Mouse (Mus musculus): Measurements from ENCODE around the gene Inpp5b. TPM values are rescaled to one million over a fixed set of nuclear protein-coding genes. Genes with fewer than 3 reads are reported as not detected.
"Not testable (repeated sequence)": the region's sequence is repeated elsewhere in the genome, so short reads cannot be mapped to it uniquely, and the experiment has no call there.

The Inpp5b gene
- total RNA-seq, 4 experiments from 2014 or later: 45.2 to 60.9 (median 49.3) TPM

- no peak for DNase-seq (ENCODE audit: low spot score in 2 of 2)
Measured at GRCm38 (mm10) chr4:124709961-124710446, 31.6 kb upstream of the Inpp5b start.

- no peak for DNase-seq (ENCODE audit: low spot score in 2 of 2)
Measured at GRCm38 (mm10) chr4:124710776-124711291, 30.8 kb upstream of the Inpp5b start.

- DNase-seq (ENCODE audit: low spot score in 2 of 2): no peak
Measured at GRCm38 (mm10) chr4:124712618-124713017, 29.0 kb upstream of the Inpp5b start.

GRCm38 (mm10) chr4:124713850-124714249 is 27.8 kb upstream of the Inpp5b start:
- DNase-seq (ENCODE audit: low spot score in 2 of 2): not testable (repeated sequence)

- DNase-seq (ENCODE audit: low spot score in 2 of 2): peak; percentile 92 to 95
Measured at GRCm38 (mm10) chr4:124714545-124715481, 26.8 kb upstream of the Inpp5b start, which contains the start of gene Sf3a3. Sf3a3 (plus strand) TSS chr4:124714776.

- DNase-seq (ENCODE audit: low spot score in 2 of 2): no peak
Measured at GRCm38 (mm10) chr4:124719101-124719500, 22.5 kb upstream of the Inpp5b start.

- DNase-seq (ENCODE audit: low spot score in 2 of 2): no peak
Measured at GRCm38 (mm10) chr4:124726121-124726520, 15.5 kb upstream of the Inpp5b start.

- DNase-seq (ENCODE audit: low spot score in 2 of 2): no peak
Measured at GRCm38 (mm10) chr4:124736952-124737351, 4.7 kb upstream of the Inpp5b start.

GRCm38 (mm10) chr4:124737486-124737885 is 4.2 kb upstream of the Inpp5b start:
- DNase-seq (ENCODE audit: low spot score in 2 of 2): no peak

- DNase-seq (ENCODE audit: low spot score in 2 of 2): no peak
Measured at GRCm38 (mm10) chr4:124738013-124738412, 3.6 kb upstream of the Inpp5b start.

- DNase-seq (ENCODE audit: low spot score in 2 of 2): no peak
Measured at GRCm38 (mm10) chr4:124738783-124739182, 2.9 kb upstream of the Inpp5b start.

- peak in 1 of 2 experiments; percentile 44 for DNase-seq (ENCODE audit: low spot score in 2 of 2)
Measured at GRCm38 (mm10) chr4:124742839-124743238, 1.2 kb downstream of the Inpp5b start.

- DNase-seq (ENCODE audit: low spot score in 2 of 2): no peak
Measured at GRCm38 (mm10) chr4:124746577-124746976, 4.9 kb downstream of the Inpp5b start.

GRCm38 (mm10) chr4:124747851-124748250 is 6.2 kb downstream of the Inpp5b start:
- no peak for DNase-seq (ENCODE audit: low spot score in 2 of 2)

GRCm38 (mm10) chr4:124751300-124752250 is 9.9 kb downstream of the Inpp5b start:
- DNase-seq (ENCODE audit: low spot score in 2 of 2): peak; percentile 98

GRCm38 (mm10) chr4:124752281-124753199 is 10.9 kb downstream of the Inpp5b start:
- DNase-seq (ENCODE audit: low spot score in 2 of 2): no peak

GRCm38 (mm10) chr4:124755526-124755925 is 13.9 kb downstream of the Inpp5b start:
- no peak for DNase-seq (ENCODE audit: low spot score in 2 of 2)

GRCm38 (mm10) chr4:124759305-124759811 is 17.7 kb downstream of the Inpp5b start:
- DNase-seq (ENCODE audit: low spot score in 2 of 2): no peak

- no peak for DNase-seq (ENCODE audit: low spot score in 2 of 2)
Measured at GRCm38 (mm10) chr4:124761201-124761600, 19.6 kb downstream of the Inpp5b start.

GRCm38 (mm10) chr4:124762858-124763452 is 21.3 kb downstream of the Inpp5b start:
- DNase-seq (ENCODE audit: low spot score in 2 of 2): no peak
